Mouse (Mus musculus) thymus, postnatal 25 days (tissue): ENCODE results near the gene Ifitm3.
"Not testable (repeated sequence)": the region's sequence is repeated elsewhere in the genome, so short reads cannot be mapped to it uniquely, and the experiment has no call there.

ENCODE experiments used
- DNase-seq: peaks from one replicate; pipeline ENCODE4 v3.0.0; 2022

Gene Ifitm3

GRCm38 (mm10) chr7:140998853-140999700 lies 11.5 kb downstream of the Ifitm3 start:
- no peak for DNase-seq

- no peak for DNase-seq
These were observed 12.8 kb downstream of the Ifitm3 start for GRCm38 (mm10) chr7:140997817-140998216.

GRCm38 (mm10) chr7:140991117-140991689 lies 19.4 kb downstream of the Ifitm3 start:
- DNase-seq, result no peak

GRCm38 (mm10) chr7:140990622-140991021 lies 19.9 kb downstream of the Ifitm3 start:
- DNase-seq, result no peak

- DNase-seq, result no peak
These were observed 20.4 kb downstream of the Ifitm3 start for GRCm38 (mm10) chr7:140990185-140990584.

GRCm38 (mm10) chr7:140989022-140989421 lies 21.5 kb downstream of the Ifitm3 start:
- DNase-seq, result no peak

- no peak for DNase-seq
These were observed 23.1 kb downstream of the Ifitm3 start for GRCm38 (mm10) chr7:140987182-140988138.

GRCm38 (mm10) chr7:140982971-140983370 lies 27.6 kb downstream of the Ifitm3 start:
- DNase-seq, result no peak

- no peak for DNase-seq
These were observed 28.9 kb downstream of the Ifitm3 start for GRCm38 (mm10) chr7:140981704-140982103.

GRCm38 (mm10) chr7:140976720-140977119 lies 33.9 kb downstream of the Ifitm3 start:
- not testable (repeated sequence) for DNase-seq

- no peak for DNase-seq
These were observed 35.1 kb downstream of the Ifitm3 start for GRCm38 (mm10) chr7:140975465-140975864.

- DNase-seq, result no peak
These were observed 35.6 kb downstream of the Ifitm3 start for GRCm38 (mm10) chr7:140974940-140975339.

- DNase-seq, result no peak
These were observed 37.0 kb downstream of the Ifitm3 start for GRCm38 (mm10) chr7:140973396-140974165.

- DNase-seq, result no peak
These were observed 38.9 kb downstream of the Ifitm3 start for GRCm38 (mm10) chr7:140971479-140972171.

GRCm38 (mm10) chr7:140970931-140971330 lies 39.6 kb downstream of the Ifitm3 start:
- DNase-seq, result no peak

- not testable (repeated sequence) for DNase-seq
These were observed 41.9 kb downstream of the Ifitm3 start for GRCm38 (mm10) chr7:140968710-140969109.

- no peak for DNase-seq
These were observed 42.5 kb downstream of the Ifitm3 start for GRCm38 (mm10) chr7:140967862-140968591.

- DNase-seq, result no peak
These were observed 43.6 kb downstream of the Ifitm3 start, which contains the start of gene Ifitm1 for GRCm38 (mm10) chr7:140966921-140967320. Gene Ifitm1 (plus strand): TSS chr7:140967221.

- DNase-seq, result no peak
These were observed 47.8 kb downstream of the Ifitm3 start for GRCm38 (mm10) chr7:140962733-140963132.

GRCm38 (mm10) chr7:140961416-140961815 lies 49.2 kb downstream of the Ifitm3 start:
- DNase-seq, result no peak

- DNase-seq, result no peak
These were observed 50.5 kb downstream of the Ifitm3 start for GRCm38 (mm10) chr7:140960026-140960425.
